Mouse (Mus musculus) heart, postnatal 36 days (tissue): Measurements from ENCODE around the gene Gm21987. TPM values are rescaled to one million over a fixed set of nuclear protein-coding genes. Genes with fewer than 3 reads are reported as not detected.

ENCODE experiments used
- DNase-seq, 2 experiments: peaks; one replicate each; pipeline ENCODE4 v3.0.0; 2021 to 2022
- intact Hi-C: fragments of 180-260 bp; cut with DNase I; formaldehyde crosslinking; loops from one replicate; pipeline ENCODE4 v1.15.1; 2025
- total RNA-seq, 2 experiments: library from RNA; stranded (reverse); gene quantifications; 2 replicates each; pipeline ENCODE4 v1.2.3; 2021

The Gm21987 gene
- total RNA-seq, 2 experiments from 2014 or later = not detected

DNA sequence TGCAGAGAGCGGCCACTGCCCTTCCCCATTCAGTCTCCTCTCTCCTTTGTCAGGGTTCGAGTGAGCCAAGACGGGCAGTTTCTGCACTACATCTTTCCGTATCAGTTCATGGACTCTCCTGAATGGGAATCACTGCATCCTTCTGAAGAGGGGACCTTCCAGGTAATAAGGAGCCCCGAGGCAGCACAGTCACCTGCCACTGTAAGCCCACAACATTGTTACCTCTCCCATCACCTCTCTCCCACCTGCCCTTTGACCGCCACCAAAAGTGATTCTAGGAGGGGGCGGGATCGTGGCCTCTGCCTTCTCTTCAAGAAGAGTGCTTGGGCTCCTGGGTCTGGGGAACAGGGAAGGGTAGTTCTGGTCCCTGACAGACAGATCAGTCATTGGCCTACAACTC lies 22.6 kb downstream of the Gm21987 start:
- no peak for DNase-seq
- intact Hi-C loops = no loop called here

DNA sequence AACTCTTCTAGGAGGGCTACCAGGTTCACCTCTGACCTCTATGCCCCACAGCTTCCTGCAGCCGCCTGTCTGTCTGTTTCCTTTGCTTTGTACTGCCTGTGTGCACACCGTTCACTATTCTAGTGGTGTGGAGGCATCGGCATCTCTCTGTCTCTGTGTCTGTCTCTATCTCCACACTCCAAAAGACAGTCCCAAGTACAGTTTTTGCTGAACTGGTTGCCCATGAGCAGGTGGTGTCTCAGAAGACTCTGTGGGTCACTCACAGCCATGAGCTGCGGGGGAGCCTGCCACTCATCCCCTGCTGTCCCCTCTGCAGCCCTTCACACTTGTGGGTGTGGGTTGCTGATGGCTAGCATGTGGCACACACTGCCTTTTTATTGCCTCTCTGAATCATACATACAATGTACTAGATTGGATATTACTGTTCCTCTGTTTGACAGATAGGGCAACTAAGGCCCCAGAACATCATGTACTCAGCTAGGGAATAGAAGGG lies 23.2 kb downstream of the Gm21987 start:
- no peak for DNase-seq
- intact Hi-C loops = no loop called here

DNA sequence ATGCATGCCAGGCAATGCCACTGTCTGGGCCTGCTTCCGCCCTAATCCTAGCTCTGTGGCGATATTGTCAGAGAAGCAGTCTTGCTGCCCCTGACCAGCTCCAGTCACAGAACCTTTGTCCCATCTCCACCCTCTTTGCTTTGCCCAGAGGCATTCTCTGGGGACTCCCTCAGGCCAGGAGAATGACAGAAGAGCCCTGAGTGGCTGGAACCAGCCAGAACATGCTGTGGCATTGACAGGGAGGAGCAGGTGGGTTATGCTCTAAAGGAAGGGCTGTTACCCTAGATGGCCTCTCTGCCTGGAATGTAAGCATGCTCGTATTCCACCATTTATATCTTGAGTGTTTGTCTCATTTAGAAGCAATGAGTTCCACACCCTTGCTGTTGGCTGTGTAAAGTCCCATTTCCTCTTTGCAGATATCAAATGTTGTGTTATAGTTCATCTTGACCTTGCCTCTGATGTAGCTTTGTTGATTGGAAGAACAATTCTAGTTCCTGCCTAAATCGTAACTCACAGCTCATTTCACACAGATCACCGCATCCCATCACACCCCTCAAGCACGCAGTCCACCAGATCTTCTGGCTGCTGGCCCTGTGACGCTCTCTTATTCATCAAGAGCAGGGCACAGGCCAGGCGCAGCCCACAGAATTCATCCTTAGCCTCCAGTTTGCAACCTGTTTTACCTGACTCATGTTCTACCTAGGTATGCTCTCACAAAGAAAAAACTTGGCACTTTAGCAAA lies 24.0 kb downstream of the Gm21987 start:
- intact Hi-C loops = no loop called here
- DNase-seq = no peak

DNA sequence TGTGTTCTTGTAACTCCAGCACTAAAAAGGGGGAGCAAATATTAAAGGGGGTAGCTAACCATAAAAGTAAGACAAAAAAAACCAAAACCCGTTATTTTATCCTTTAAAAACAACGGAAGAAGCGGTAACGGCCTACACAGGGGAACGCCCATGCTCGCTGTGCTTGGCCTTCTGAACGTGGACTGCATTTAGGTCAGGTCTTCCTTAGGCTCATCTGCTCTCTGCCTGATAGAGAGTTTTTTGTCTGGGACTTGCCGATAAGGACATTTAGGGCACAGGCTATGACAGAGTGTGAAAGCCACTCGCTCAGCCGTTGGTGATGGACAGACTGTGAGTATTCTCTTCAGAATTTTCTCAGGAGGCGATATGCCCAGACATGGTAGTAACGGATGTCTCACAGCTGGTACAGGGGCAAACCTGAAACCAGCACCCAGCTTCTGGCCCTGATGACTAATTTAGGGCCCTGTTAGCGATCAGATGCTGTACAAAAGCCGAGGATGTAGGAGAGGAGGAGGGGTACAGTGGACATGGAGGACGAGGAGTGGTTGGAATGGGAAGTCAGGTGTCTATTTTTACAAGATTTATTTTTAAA lies 25.0 kb downstream of the Gm21987 start:
- intact Hi-C loops = no loop called here
- DNase-seq = no peak

DNA sequence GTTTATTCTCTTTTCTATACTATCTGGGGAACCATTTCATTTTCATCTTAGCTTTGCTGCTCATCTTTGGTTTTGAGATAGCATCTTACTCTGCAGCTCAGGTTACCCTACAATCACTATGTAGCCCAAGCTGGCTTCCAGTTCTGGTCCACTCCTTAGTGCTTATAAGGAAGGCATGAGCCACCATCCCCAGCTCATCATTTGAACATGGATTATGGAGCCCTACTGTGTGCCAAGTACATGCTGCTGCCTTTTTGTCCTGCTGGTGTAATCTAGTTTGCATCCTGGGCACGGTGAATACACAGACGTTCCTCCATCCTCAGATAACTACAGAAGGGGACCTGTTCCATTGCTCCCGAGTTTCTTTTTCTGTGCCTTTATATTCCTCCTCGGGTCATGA lies 26.0 kb downstream of the Gm21987 start:
- DNase-seq = no peak
- intact Hi-C loops = no loop called here

DNA sequence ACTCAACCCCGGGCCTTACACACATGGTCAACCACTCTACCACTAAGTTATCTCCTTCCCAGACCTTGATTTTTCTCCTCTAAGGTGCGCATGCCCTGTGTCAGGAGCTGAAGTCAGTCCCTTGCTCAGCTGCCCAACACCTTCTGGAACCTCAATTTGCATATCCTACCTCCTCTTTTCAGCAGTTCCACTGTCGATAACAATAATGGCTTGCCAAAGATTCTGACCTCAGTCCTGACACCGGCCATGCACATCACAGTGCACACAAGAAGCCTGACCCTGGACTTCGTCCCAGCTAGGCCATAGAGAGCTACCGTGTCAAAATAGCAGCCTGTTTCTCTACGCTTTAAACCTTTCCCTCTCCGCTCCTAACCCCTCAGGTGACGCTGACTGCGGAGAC lies 26.6 kb downstream of the Gm21987 start:
- intact Hi-C loops = no loop called here
- DNase-seq = no peak

DNA sequence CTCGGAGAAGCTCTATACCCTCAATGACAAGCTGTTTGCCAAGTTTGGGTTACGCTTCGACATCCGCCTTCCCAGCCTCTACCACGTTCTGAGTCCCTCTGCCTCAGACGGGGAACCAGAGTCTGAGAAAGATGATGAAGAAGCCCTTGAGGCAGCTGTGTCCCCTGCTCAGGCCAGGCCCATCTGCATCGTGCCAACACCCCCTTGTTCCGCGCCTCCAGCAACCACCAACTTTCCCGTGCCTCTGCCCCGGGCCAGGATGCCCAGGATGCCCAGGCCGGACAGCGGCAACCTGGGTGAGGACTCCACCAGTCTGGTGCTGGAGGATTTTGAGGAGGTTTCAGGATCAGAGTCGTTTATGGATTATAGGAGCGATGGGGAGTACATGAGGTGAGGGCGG lies 27.1 kb downstream of the Gm21987 start:
- intact Hi-C loops = no loop called here
- DNase-seq = no peak

DNA sequence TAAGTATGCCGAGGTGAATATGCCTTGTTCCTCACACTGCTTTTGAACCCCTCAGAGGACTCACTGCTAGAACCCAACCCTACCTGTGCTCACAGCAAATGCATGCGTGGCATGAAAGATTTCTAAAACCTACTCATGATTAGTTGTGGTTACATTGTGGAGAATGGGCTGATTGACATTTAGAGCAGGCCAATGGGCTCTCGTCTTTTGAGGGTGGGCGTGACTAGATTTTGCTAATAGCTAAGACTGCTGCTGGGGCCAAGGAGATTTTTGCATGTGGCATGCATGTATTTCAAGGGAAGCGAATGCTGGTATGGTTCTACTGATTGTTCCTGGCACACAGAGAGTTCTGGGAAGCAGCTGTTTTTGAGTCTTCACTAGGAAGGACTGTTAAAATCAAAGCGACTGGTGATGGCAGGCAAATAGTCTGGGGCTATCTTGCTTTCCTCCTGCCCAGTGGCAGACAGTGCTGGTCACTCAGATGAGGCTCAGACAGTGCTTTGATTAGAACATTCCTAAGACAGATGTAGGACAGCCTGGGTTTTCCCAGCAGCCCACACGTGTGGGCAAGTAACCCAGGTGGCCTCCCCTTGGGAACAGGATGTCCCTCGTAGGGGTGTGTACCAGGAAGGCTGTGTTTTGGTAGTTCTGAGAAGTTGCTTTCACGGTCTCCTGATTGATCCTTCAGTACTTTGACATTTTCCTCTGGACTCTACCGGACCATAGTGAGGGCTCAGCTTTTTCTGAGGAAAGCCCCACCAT lies 27.7 kb downstream of the Gm21987 start:
- DNase-seq = no peak
- intact Hi-C loops = loop anchor here (5.0 kb wide), 1 partner anchor 78 kb away; the partner anchor contains the start of gene Adprh

DNA sequence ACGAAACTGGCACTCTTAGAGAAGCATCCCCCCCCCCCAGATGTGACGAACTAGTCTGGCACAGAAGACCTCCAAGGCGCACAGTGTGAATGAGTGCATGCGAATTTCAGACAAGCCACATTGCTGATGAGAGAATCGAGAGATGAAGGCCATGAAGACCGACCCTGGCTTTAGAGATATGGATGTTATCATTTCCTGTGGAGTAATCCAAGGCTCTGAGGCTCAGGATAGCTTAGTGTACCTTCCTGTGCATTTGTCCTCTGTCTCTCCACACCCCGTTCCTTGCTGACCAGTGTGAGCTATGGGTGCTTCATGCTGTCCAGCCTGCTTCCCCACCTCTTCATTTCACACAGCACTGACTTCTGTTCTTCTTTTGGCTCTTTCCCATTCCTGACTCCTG lies 28.3 kb downstream of the Gm21987 start:
- no peak for DNase-seq
- intact Hi-C loops = loop anchor here (5.0 kb wide), 1 partner anchor 77 kb away; the partner anchor contains the start of gene Adprh

DNA sequence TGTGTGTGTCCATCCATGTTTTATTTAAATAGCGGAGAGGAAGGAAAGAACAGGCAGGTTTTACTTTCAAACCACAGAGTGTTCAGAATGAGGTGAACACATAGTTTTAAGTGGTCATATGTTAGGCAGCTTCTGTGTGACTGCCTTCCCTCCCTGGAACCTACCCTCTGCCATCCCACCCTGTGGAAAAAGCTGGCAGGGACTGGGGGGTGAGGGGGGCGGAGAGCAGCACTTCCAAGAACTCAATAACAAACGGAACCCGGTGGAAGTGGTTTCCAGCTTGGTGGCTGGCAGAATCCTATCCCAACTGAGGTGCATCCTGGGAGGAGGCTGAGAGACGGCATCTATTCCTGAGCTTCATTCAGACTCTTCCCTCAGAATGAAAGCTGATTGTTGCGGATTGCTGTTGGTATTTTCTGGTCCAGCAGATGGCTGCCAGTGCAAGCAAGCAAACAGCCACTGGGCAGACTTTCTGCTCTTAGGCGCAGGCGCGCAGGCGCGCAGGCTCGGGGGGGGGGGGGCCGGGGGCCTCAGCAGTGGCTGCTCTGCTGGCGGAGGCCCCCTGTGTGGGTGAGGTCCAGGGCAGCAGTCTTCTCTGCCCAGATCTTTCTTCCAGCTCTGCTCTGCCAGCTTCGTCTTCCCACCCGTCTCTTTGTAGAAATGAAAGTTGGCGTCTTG lies 29.5 kb downstream of the Gm21987 start:
- peak in 1 of 2 experiments; percentile 40 for DNase-seq
- intact Hi-C loops = loop anchor here (5.0 kb wide), 1 partner anchor 76 kb away; the partner anchor contains the start of gene Adprh

DNA sequence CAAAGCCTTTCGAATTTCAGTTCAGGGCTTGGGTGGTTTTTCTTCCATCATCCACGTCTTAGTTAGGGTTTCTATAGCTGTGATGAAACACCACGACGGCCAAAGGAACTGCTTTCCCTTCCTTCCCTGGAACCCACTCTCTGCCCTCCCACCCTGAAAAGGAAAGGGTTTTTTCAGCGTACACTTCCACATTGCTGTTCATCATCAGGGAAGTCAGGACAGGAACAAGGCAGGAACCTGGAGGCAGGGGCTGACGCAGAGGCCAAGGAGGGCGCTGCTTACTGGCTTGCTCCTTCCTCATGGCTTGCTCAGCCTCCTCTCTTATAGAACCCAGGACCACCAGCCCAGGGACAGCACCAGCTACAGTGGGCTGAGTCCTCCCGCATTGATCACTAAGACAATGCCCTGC lies 30.0 kb downstream of the Gm21987 start:
- DNase-seq = no peak
- intact Hi-C loops = loop anchor here (5.0 kb wide), 1 partner anchor 75 kb away; the partner anchor contains the start of gene Adprh

DNA sequence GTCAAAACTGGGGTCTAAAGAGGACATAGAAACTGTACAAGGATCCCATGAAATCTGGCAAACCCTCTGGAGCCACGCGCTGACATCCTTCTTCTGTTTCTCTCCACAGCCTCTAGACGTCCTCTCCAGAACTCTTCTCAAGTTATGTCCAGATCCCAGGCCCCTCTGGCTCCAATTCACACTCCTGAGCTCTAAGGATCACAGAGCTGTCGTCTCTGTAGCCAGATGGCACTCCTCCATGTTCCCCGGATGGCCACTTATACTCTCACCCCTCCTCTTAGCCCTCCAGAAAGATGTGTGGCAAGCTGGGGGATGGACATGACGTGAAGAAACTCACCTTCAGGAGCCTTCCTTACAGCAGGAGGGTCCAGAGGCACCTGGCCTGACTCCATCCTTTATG lies 30.7 kb downstream of the Gm21987 start:
- DNase-seq = no peak
- intact Hi-C loops = loop anchor here (5.0 kb wide), 1 partner anchor 75 kb away; the partner anchor contains the start of gene Adprh

DNA sequence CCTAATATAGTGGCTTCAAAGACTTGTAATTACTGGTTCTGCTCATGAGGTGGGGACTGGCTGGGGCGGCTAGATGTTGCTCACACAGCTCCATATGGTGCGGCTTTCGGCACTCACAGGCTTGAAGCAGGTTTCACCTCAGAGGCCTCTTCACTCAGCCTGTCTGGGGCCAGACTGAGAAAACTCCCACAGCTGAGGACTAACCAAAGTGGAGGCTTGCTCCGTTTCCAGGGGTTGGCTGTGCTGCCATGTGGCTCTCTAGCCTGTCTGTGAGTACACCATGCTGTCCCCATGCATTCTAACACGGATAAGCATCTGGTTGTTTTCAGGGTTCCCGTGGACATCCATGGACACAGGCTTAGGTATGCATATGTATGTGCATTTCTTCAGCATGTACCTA lies 31.8 kb downstream of the Gm21987 start:
- DNase-seq = no peak
- intact Hi-C loops = loop anchor here (5.0 kb wide), 1 partner anchor 74 kb away; the partner anchor contains the start of gene Adprh

DNA sequence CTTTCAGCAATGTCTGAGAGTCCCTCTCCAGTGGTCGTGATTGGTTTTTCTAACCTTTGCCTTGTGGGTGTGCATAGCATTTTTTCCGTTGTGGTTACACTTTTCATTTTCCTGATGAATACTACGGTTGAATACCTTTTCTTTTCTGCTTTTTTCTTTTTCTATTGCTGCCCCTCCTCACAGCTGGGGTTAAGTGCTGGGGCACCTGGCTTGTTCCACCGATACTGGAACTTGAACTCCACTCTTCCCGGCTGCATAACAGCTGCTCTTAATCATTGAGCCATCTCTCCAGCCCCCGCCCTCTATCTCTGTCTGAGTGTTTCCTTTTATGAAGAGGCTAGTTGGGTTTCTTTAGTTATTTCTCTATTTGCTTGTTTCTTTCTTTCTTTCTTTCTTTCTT lies 32.2 kb downstream of the Gm21987 start:
- intact Hi-C loops = loop anchor here (5.0 kb wide), 1 partner anchor 73 kb away; the partner anchor contains the start of gene Adprh
- no peak for DNase-seq

DNA sequence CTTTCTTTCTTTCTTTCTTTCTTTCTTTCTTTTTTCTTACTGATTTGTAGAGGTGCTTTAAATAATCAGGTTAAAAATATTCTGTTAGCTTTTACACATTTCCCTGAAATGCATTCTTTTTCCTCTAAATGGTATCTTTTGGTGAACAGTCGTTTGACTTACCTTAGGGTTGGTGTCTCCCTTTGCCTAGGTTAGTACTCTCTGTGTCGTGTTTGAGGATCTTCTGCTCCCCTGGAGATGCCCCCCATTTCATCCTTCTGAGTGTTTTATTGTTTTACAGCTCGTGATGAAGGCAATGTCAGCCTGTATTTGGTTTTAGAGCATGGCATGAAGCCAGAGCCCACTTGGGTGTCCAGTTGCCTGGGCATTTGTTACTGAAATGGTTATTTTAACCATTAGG lies 32.7 kb downstream of the Gm21987 start:
- no peak for DNase-seq
- intact Hi-C loops = loop anchor here (5.0 kb wide), 1 partner anchor 73 kb away; the partner anchor contains the start of gene Adprh

DNA sequence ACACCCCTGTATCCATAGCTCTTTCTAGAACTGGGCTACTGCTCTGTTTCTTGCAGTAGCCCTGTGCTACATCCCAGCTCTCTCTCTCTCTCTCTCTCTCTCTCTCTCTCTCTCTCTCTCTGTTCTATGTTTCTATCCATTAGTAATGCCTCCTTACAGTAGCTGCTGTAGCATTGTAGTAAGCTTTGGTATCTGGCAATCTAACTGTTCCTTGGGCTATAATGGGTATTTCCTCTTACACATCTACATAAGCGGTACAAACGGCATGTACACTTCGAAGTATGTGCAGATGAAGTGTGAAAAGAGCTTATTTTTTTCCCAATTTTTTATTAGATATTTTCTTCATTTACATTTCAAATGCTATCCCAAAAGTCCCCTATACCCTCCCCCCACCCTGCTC lies 33.1 kb downstream of the Gm21987 start:
- no peak for DNase-seq
- intact Hi-C loops = loop anchor here (5.0 kb wide), 1 partner anchor 72 kb away; the partner anchor contains the start of gene Adprh

DNA sequence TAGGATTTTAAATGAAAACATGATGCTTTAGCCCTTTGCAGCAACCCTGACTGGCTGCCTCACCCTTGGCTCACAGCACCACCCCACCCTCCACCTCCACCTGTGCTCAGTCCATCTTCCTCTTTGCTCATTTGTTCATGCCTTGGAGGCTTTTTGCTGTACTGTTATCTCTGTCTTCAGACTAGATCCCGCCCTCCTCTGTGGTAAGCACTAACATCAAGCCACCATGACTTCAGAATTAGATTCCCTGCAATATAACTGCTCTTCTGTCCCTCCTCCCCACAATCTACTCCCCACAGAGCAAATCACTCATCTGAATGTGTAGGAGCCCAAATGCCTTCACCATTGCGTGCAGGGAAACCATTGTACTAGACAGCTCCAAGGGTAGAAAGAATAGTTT lies 36.8 kb downstream of the Gm21987 start:
- DNase-seq = no peak
- intact Hi-C loops = no loop called here

DNA sequence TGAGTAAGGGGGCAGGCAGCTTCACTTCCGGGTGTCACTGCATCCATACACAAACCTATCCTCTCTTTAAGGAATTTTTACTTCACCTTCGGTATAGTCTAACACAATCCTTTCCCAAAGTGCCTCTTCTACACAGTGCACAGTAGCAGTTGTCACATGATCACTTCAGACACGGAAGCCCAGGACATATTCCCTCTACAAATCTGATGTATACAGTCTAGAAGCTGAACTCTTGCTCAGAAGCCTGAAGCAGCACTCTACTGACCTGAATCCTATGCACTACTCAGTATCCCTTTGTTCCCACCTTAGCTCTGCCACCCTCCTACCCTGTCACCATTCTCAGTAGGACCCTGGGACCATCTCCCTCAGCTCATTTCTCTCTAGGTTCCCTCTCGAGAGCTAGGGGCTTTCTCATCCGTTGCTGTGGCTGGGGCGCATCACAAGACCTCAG lies 38.4 kb downstream of the Gm21987 start:
- intact Hi-C loops = no loop called here
- DNase-seq = no peak

DNA sequence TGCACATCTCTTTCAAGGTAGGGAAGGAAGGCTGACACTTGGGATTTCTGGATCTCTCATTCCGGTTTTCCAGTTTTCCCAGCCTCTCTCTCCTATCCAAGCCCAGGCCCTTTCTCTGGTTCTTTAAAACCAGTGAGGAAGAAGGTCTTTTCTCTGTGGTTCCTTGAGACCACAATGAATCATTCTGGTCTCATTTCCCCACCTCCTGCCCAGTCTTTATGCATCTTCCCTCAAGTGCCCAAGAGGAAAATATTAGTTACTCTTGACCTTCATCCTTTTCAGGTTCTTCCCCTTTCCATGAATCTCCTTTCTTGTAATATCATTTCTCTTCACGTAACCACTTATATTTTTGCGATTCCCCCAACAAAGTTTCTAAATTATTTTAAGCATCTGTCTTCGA lies 38.9 kb downstream of the Gm21987 start:
- intact Hi-C loops = no loop called here
- no peak for DNase-seq

DNA sequence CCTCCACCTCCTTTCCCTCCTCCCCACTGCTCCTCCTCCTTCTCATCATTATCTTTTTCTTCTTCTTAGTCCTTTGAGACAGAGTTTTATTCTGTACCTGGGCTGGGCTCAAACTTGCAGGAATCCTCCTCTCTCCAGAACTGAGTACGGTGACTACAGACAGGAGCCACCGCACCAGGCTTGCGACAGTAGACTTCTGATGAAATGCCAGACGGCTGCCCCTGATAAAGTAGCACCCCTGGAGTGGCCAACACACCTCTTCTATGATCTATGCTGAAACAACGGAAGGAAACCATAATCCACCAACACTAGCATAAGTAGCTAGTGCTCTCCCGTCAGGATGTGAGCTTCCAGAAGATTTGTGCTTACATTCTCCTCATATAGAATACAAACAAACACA lies 40.5 kb downstream of the Gm21987 start:
- no peak for DNase-seq
- intact Hi-C loops = no loop called here
